Mouse (Mus musculus): ENCODE measurements at regions not wholly inside any gene's neighbourhood (a gene's known extent, or its start where the extent isn't known, plus 50 kb on each side); places are given as distances from the start of the nearest gene placed in this dataset. TPM values are rescaled to one million over a fixed set of nuclear protein-coding genes. Genes with fewer than 3 reads are reported as not detected.

GRCm38 (mm10) chr1:137023706-137024105 lies 63.5 kb upstream of the Nr5a2 start:
- Histone ChIP-seq H3K4me1 (ENCODE audit: insufficient read depth) (no peaks in the 10 kb centered on the region), H3K9me3 (ENCODE audit: low read length) (no peaks in the 10 kb centered on the region), H3K4me3 (ENCODE audit: low read depth, low read length) (no peak overlapping the region), H3K9ac (replicated peaks) (no peak overlapping the region), H3K27me3 (ENCODE audit: insufficient read depth, low read length) (no peaks in the 10 kb centered on the region), H3K27ac (ENCODE audit: low read depth) (no peak overlapping the region), H3K4me2 (ENCODE audit: low read depth, low read length) (no peak overlapping the region), H3K36me3 (replicated peaks; ENCODE audit: insufficient read depth, low read length) (no peaks in the 10 kb centered on the region)
- 81% methylated on average over 6 of the region's 6 CpGs for WGBS (ENCODE audit: insufficient replicate concordance)
- DNase-seq (no peak), ATAC-seq (no peak)
- no peak for TF ChIP-seq CTCF (IDR thresholded peaks at IDR 0.05; ENCODE audit: low read depth)
- no peak for TF ChIP-seq EP300 (IDR thresholded peaks at IDR 0.05; ENCODE audit: low read depth)

- no peaks in the 10 kb centered on the region for H3K36me3 ChIP-seq (replicated peaks; ENCODE audit: insufficient read depth, low read length)
- H3K4me1 ChIP-seq (ENCODE audit: insufficient read depth), result no peaks in the 10 kb centered on the region
- peak overlapping the region; percentile 71 for H3K27ac ChIP-seq (ENCODE audit: low read depth)
- ATAC-seq (peak; percentile 97), DNase-seq (peak; percentile 45)
- no peaks in the 10 kb centered on the region for H3K27me3 ChIP-seq (ENCODE audit: insufficient read depth, low read length)
- no peak overlapping the region for H3K4me2 ChIP-seq (ENCODE audit: low read depth, low read length)
- H3K9ac ChIP-seq (replicated peaks), result no peak overlapping the region
- WGBS (ENCODE audit: insufficient replicate concordance), result 30% methylated on average over 1 of the region's 1 CpGs
- H3K4me3 ChIP-seq (ENCODE audit: low read depth, low read length), result no peak overlapping the region
- no peaks in the 10 kb centered on the region for H3K9me3 ChIP-seq (ENCODE audit: low read length)
- TF ChIP-seq EP300 (IDR thresholded peaks at IDR 0.05; ENCODE audit: low read depth) (peak; percentile 82), CTCF (IDR thresholded peaks at IDR 0.05; ENCODE audit: low read depth) (0 out of 2 replicates have a peak, but pooled peaks have one; percentile 10)
Observed at GRCm38 (mm10) chr1:137020528-137020927, 60.3 kb upstream of the Nr5a2 start.

GRCm38 (mm10) chr1:137017642-137018041 lies 57.4 kb upstream of the Nr5a2 start:
- H3K27ac ChIP-seq (ENCODE audit: low read depth), result no peak overlapping the region
- H3K4me1 ChIP-seq (ENCODE audit: insufficient read depth), result no peaks in the 10 kb centered on the region
- H3K9ac ChIP-seq (replicated peaks), result no peak overlapping the region
- H3K4me3 ChIP-seq (ENCODE audit: low read depth, low read length), result no peak overlapping the region
- no peak overlapping the region for H3K4me2 ChIP-seq (ENCODE audit: low read depth, low read length)
- DNase-seq (no peak), ATAC-seq (no peak)
- H3K27me3 ChIP-seq (ENCODE audit: insufficient read depth, low read length), result no peaks in the 10 kb centered on the region
- WGBS (ENCODE audit: insufficient replicate concordance), result 58% methylated on average over 5 of the region's 5 CpGs
- H3K9me3 ChIP-seq (ENCODE audit: low read length), result no peaks in the 10 kb centered on the region
- H3K36me3 ChIP-seq (replicated peaks; ENCODE audit: insufficient read depth, low read length), result no peaks in the 10 kb centered on the region
- TF ChIP-seq CTCF (IDR thresholded peaks at IDR 0.05; ENCODE audit: low read depth) (no peak), EP300 (IDR thresholded peaks at IDR 0.05; ENCODE audit: low read depth) (no peak)

- Histone ChIP-seq H3K4me1 (ENCODE audit: insufficient read depth) (no peaks in the 10 kb centered on the region), H3K9me3 (ENCODE audit: low read length) (no peaks in the 10 kb centered on the region), H3K9ac (replicated peaks) (no peak overlapping the region), H3K4me2 (ENCODE audit: low read depth, low read length) (peak overlapping the region; percentile 30), H3K27me3 (ENCODE audit: insufficient read depth, low read length) (no peaks in the 10 kb centered on the region), H3K36me3 (replicated peaks; ENCODE audit: insufficient read depth, low read length) (no peaks in the 10 kb centered on the region), H3K4me3 (ENCODE audit: low read depth, low read length) (no peak overlapping the region), H3K27ac (ENCODE audit: low read depth) (peak overlapping the region; percentile 67)
- DNase-seq, result peak; percentile 71
- WGBS (ENCODE audit: insufficient replicate concordance), result 25% methylated on average over 9 of the region's 9 CpGs
- peak; percentile 98 for ATAC-seq
- peak; percentile 48 for TF ChIP-seq CTCF (IDR thresholded peaks at IDR 0.05; ENCODE audit: low read depth)
- TF ChIP-seq EP300 (IDR thresholded peaks at IDR 0.05; ENCODE audit: low read depth), result peak; percentile 56
Observed at GRCm38 (mm10) chr1:137010240-137010926, 50.1 kb upstream of the Nr5a2 start.

MicroRNAs in the stretch of these regions (microRNA counts, 519-probe panel; counts per million panel counts)
- 6,212 counts per million, percentile 74 among the panel's probes with 10 or more counts for microRNA mmu-miR-181a
- not detected for microRNA mmu-miR-181b+mmu-miR-181d

Small RNA genes lying in the stretch of these regions (microRNA-seq; reads per million reads assigned to microRNA genes)
- 636 reads per million, percentile 66 among the genes with 10 or more reads in this experiment for gene Mir181a-1
- 2.0 reads per million for gene Mir181b-1
